Mouse (Mus musculus): ENCODE measurements around the gene Slc1a7.

GRCm38 (mm10) chr4:107921152-107921695, 46.9 kb upstream of the Slc1a7 start:
- TF ChIP-seq CTCF (conservative IDR thresholded peaks at IDR 0.05; ENCODE audit: insufficient read depth, insufficient read length, low read depth, low read length) (no peak), POLR2A (IDR thresholded peaks at IDR 0.05; ENCODE audit: low read depth, low read length) (no peak)
